Mouse (Mus musculus) kidney, adult 2 months (tissue): ENCODE measurements around the gene Abt1. TPM values are rescaled to one million over a fixed set of nuclear protein-coding genes. Genes with fewer than 3 reads are reported as not detected.

Experiments used
- DNase-seq: peaks from one replicate; pipeline ENCODE4 v3.0.0; 2021
- H3K27ac ChIP-seq: fragments of 200-500 bp; 2 replicates; pipeline ENCODE4 v1.5.1; 2012; ENCODE audit warnings: low read depth, low read length, control low read depth, inconsistent platforms; ENCODE audit not compliant: insufficient read depth
- H3K27me3 ChIP-seq: fragments of 200-500 bp; replicated peaks from 2 replicates; pipeline ENCODE4 v1.6.1; 2012; ENCODE audit warnings: mild to moderate bottlenecking, moderate library complexity, low read length, inconsistent platforms; ENCODE audit not compliant: control insufficient read depth, insufficient read depth
- H3K36me3 ChIP-seq: fragments of 200-500 bp; 2 replicates; pipeline ENCODE4 v1.6.1; 2012; ENCODE audit warnings: mild to moderate bottlenecking, moderate library complexity, low read length, inconsistent platforms; ENCODE audit not compliant: control insufficient read depth, insufficient read depth
- H3K4me1 ChIP-seq: fragments of 200-500 bp; 2 replicates; pipeline ENCODE4 v1.6.1; 2011; ENCODE audit warnings: low read length; ENCODE audit not compliant: control insufficient read depth, insufficient read depth
- H3K4me3 ChIP-seq: fragments of 200-500 bp; 2 replicates; pipeline ENCODE4 v1.5.1; 2011; ENCODE audit warnings: mild to moderate bottlenecking, low read depth, low read length, control low read depth; ENCODE audit not compliant: insufficient read depth
- CTCF ChIP-seq: fragments of 200-500 bp; conservative IDR thresholded peaks from 2 replicates; pipeline ENCODE4 v1.5.1; 2011; ENCODE audit warnings: low read depth, mild to moderate bottlenecking, control low read depth, low read length, moderate library complexity, mixed read lengths; ENCODE audit not compliant: insufficient read depth, insufficient read length
- POLR2A ChIP-seq: fragments of 200-500 bp; IDR thresholded peaks from one replicate; pipeline ENCODE4 v1.6.1; 2011; ENCODE audit warnings: low read depth, low read length, control low read depth
- WGBS: fragments of 180-500 bp; shearing (Covaris S2); methylation state at CpG from one replicate; pipeline ENCODE4 v1.1.7; 2018; 5-methylcytosine and 5-hydroxymethylcytosine counted together
- polyA plus RNA-seq: library from polyadenylated mRNA; depleted of rRNA; stranded (reverse); fragments of >200 nt; gene quantifications from 2 replicates; pipeline ENCODE4 v1.2.3, GENCODE M21; 2012

Gene Abt1
- polyA plus RNA-seq, 1 experiment, result 3.9 TPM

DNA sequence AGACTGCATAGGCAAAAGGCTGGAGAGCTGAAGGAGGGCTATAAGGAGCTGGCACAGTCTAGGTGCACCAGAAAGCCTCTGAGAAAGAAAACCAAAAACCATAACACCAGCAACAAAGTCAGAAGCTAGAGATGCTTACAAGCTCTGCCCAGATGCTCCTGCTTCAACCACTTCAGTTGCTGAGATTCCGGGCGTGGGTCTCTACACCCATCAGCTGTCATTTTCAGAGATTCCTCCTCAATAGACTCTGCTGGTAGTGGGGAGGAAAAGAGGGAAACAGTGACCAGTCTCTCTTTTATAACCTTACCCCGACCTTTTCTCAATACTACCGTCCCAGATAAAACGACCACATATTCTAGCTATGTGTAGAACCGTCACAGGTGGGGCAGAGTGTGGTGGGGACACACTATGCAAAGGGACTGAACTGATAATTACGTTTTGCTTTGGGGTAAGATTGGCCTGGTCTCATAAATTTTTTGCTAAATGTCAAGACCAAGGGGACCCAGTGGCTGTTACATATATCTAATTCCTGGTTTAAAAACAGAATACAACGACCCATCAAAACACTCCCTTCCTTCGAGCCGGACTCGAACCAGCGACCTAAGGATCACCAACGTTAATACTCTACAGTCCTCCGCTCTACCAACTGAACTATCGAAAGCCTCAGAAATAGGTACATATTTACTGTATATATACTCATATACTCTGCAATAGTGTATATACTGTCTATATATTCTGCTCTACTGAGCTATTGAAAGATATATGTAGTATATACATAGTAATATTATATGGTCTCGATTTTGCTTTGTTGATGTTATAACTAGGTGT, 4.7 kb upstream of the Abt1 start:
- H3K27me3 ChIP-seq, result no peaks in the 10 kb centered on the region
- H3K36me3 ChIP-seq, result no peaks in the 10 kb centered on the region
- H3K27ac ChIP-seq, result no peak overlapping the region
- H3K4me1 ChIP-seq, result peaks cover 3% of the 10 kb centered on the region; the same call in 1 of the 2 replicates
- H3K4me3 ChIP-seq, result no peak overlapping the region
- no peak for DNase-seq
- no peak for TF ChIP-seq CTCF
- TF ChIP-seq POLR2A, result no peak
- WGBS, result 75% methylated on average over 16 of the region's 16 CpGs

DNA sequence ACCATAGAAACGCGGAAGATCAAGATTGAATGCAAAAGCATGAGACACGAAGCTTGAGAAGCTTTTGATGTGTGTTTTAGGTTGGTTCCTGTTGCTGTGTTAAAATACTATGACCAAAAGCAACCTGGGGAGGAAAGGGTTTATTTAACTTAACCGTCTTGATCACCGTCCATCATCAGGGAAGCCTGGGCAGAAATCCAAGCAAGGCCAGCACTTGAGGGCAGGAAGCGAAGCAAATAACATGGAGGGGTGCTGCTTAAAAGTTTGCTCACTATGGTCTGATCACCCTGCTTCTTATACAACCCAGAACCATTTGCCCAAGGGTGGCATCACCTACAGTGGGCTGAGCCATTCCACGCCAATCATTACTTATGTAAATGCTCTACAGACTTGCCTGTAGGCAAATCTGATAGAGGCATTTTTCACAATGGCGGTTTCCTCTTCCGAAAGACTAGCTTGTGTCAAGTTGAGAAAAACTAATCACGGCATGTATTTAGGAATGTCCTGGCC, 3.8 kb upstream of the Abt1 start:
- no peak for TF ChIP-seq POLR2A
- Histone ChIP-seq H3K4me3 (no peak overlapping the region), H3K36me3 (no peaks in the 10 kb centered on the region), H3K27me3 (no peaks in the 10 kb centered on the region), H3K27ac (no peak overlapping the region), H3K4me1 (peaks cover 3% of the 10 kb centered on the region; the same call in 1 of the 2 replicates)
- no peak for DNase-seq
- 72% methylated on average over 10 of the region's 10 CpGs for WGBS

DNA sequence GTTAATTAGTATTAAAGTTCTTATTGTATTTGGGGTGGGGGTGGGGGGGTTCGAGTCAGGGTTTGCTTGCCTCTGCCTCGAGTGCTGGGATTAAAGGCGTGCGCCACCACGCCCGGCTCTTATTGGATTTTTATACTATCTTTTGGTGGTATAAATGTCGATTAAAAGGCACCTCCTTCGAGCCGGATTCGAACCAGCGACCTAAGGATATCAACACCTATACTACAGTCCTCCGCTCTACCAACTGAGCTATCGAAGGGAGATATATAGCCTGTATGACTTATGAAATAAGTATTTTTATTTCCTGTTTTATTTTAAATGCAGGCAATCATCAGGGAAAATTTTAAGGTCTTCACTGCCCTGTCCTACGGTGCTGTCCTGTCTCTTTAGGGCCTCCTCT, 3.3 kb upstream of the Abt1 start:
- Histone ChIP-seq H3K27ac (no peak overlapping the region), H3K4me3 (no peak overlapping the region), H3K36me3 (no peaks in the 10 kb centered on the region), H3K4me1 (peaks cover 3% of the 10 kb centered on the region; the same call in 1 of the 2 replicates), H3K27me3 (no peaks in the 10 kb centered on the region)
- TF ChIP-seq POLR2A, result no peak
- no peak for DNase-seq
- WGBS, result 49% methylated on average over 14 of the region's 14 CpGs

DNA sequence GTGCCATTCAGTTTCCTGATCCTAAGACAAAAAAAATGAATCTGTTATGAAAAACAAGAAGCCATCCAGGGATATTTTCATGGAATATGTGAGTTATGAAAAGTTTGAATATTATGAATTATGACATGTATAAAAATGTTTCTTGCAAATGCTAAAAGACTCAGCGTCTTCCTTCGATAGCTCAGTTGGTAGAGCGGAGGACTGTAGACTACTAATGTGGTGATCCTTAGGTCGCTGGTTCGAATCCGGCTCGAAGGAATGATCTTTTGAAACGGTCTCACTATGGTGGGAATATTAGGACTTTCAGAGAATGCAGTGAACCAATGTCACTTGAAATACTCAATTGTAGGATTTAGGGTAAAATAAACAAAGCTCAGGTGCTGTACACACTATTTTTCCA, 2.7 kb upstream of the Abt1 start:
- 43% methylated on average over 8 of the region's 8 CpGs for WGBS
- DNase-seq, result peak; percentile 52
- no peak for TF ChIP-seq POLR2A
- TF ChIP-seq CTCF, result no peak
- Histone ChIP-seq H3K27ac (no peak overlapping the region), H3K36me3 (no peaks in the 10 kb centered on the region; the same call in 1 of the 2 replicates), H3K4me1 (peaks cover 3% of the 10 kb centered on the region; the same call in 1 of the 2 replicates), H3K27me3 (no peaks in the 10 kb centered on the region), H3K4me3 (no peak overlapping the region)

DNA sequence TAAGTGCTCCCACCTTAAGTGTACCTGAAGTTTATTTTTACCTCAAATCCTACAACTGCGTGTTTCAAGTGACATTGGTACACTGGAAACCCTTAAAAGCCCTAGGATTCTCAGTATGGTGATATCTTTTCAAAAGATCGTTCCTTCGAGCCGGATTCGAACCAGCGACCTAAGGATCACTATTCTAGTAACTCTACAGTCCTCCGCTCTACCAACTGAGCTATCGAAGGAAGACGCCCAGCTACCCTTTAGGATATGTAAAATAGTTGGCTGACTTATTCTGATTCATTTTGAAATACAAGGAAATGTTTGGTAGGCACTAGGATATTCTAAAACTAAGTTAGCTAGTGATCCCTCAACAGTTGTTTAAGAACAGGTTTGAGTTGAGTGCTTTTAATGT, 1.8 kb upstream of the Abt1 start:
- 17% methylated on average over 9 of the region's 9 CpGs for WGBS
- no peaks in the 10 kb centered on the region; the same call in 1 of the 2 replicates for H3K36me3 ChIP-seq
- peaks cover 3% of the 10 kb centered on the region; the same call in 1 of the 2 replicates for H3K4me1 ChIP-seq
- H3K27me3 ChIP-seq, result no peaks in the 10 kb centered on the region
- H3K27ac ChIP-seq, result no peak overlapping the region
- no peak overlapping the region for H3K4me3 ChIP-seq
- DNase-seq, result peak; percentile 80
- TF ChIP-seq POLR2A (no peak), CTCF (no peak)

DNA sequence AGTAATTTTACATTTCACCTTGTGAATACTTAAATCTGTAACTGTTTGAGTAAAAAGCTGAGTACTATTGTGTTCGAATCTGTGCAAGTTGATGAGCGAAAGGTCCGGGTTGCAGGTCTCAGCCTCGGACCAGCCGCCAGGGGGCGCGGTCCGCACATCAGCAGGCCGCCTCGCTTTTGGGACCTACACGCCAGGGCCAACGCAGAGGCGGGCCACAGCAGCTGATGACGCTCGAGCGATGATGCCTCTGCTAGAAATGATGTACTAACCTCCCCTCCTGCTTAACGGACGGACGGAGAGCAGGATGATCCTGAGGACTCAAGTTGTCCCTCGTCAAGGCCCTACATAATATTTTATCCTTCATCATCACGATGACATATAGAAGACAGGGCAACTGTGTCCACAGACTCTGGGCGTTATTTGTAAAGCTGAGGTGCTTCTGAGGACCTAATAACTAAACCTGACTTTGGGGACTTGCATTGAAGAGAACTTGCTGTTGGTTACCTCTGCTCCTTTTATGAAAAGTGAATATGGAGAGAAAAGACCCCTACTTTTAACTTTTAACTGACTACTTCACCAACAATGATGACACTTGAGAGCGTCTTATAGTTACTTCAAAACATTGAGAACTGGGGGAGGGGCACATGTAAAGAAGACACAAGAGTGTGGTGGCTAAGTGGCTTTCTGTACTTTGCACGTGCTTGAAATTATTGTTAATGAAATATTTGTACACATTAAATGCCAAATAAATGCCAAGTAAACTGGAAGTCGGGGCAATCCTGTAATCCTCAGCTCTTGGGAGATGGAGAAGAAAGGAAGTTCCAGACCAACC, 1.0 kb upstream of the Abt1 start:
- no peak overlapping the region for H3K27ac ChIP-seq
- no peaks in the 10 kb centered on the region; the same call in 1 of the 2 replicates for H3K4me1 ChIP-seq
- H3K4me3 ChIP-seq, result peak overlapping the region; percentile 48; the same call in 1 of the 2 replicates
- WGBS, result 4% methylated on average over 25 of the region's 25 CpGs
- no peaks in the 10 kb centered on the region for H3K27me3 ChIP-seq
- no peaks in the 10 kb centered on the region; the same call in 1 of the 2 replicates for H3K36me3 ChIP-seq
- TF ChIP-seq POLR2A (no peak), CTCF (peak; percentile 88)
- DNase-seq, result peak; percentile 95

DNA sequence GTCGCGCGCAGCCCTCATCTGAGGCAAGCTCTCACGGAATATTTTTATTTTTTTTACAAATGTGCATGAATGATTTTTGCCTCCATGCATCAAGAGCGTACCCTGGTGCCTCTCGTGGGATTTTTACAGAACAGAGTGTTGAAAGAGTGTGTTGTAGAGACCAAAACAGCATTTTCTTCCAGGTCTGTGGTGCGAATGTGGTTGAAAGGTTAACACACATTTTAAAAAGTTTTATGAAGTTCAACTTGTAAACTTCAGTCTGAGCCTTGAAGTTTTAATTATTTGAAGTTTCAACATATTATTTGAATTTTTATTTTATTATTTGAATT, 350 bp upstream of the Abt1 start:
- Histone ChIP-seq H3K4me1 (no peaks in the 10 kb centered on the region; the same call in 1 of the 2 replicates), H3K27me3 (no peaks in the 10 kb centered on the region), H3K4me3 (peak overlapping the region; percentile 73), H3K36me3 (no peaks in the 10 kb centered on the region; the same call in 1 of the 2 replicates), H3K27ac (peak overlapping the region; percentile 43; the same call in 1 of the 2 replicates)
- no peak for TF ChIP-seq CTCF
- no peak for TF ChIP-seq POLR2A
- DNase-seq, result no peak
- under 1% methylated on average over 7 of the region's 7 CpGs for WGBS
